Mouse (Mus musculus) embryo, embryonic 10.5 days (tissue): Measurements from ENCODE around the gene Amt.
A peak's percentile ranks its signal among the peaks of the same experiment; 100 is the strongest.

Experiments used
- DNase-seq: peaks from one replicate; pipeline ENCODE4 v3.0.0-alpha.2; 2015; ENCODE audit warnings: low spot score

Gene Amt

GRCm38 (mm10) chr9:108339886-108340257 lies 43.2 kb downstream of the Amt start:
- peak; percentile 6 for DNase-seq

GRCm38 (mm10) chr9:108340258-108341138 lies 43.8 kb downstream of the Amt start:
- no peak for DNase-seq

GRCm38 (mm10) chr9:108341139-108341475 lies 44.5 kb downstream of the Amt start:
- no peak for DNase-seq

GRCm38 (mm10) chr9:108341801-108342200 lies 45.1 kb downstream of the Amt start:
- no peak for DNase-seq

GRCm38 (mm10) chr9:108342301-108342831 lies 45.7 kb downstream of the Amt start:
- DNase-seq = peak; percentile 10

GRCm38 (mm10) chr9:108343331-108343730 lies 46.7 kb downstream of the Amt start:
- no peak for DNase-seq

GRCm38 (mm10) chr9:108343835-108344234 lies 47.2 kb downstream of the Amt start:
- no peak for DNase-seq

GRCm38 (mm10) chr9:108344471-108344870 lies 47.8 kb downstream of the Amt start:
- DNase-seq = no peak

GRCm38 (mm10) chr9:108347024-108347423 lies 50.4 kb downstream of the Amt start:
- DNase-seq = no peak

GRCm38 (mm10) chr9:108347540-108348289 lies 51.1 kb downstream of the Amt start, which contains the start of gene Usp4:
Gene Usp4 (plus strand): TSS chr9:108347853.
- peak; percentile 94 for DNase-seq

- DNase-seq = peak; percentile 10
These were observed 51.6 kb downstream of the Amt start for GRCm38 (mm10) chr9:108348290-108348680.

- DNase-seq = no peak
These were observed 53.1 kb downstream of the Amt start for GRCm38 (mm10) chr9:108349727-108350126.
